Mouse (Mus musculus) midbrain, embryonic 16.5 days (tissue): ENCODE results near the gene Eif2b4. TPM values are rescaled to one million over a fixed set of nuclear protein-coding genes. Genes with fewer than 3 reads are reported as not detected.
A peak's percentile ranks its signal among the peaks of the same experiment; 100 is the strongest.

Experiments
- ATAC-seq: fragments of 200-750 bp; cut with Nextera tagmentation; 2 replicates; pipeline ENCODE4 v1.8.0; 2017; ENCODE audit warnings: moderate TSS enrichment
- H3K27ac ChIP-seq: fragments of 300-500 bp; sonication (generic); 2 replicates; pipeline ENCODE4 v1.5.1; 2014; ENCODE audit warnings: mild to moderate bottlenecking, low read length, mixed read lengths
- H3K27me3 ChIP-seq: fragments of 300-500 bp; sonication (generic); 2 replicates; pipeline ENCODE4 v1.6.1; 2014; ENCODE audit warnings: low read depth, low read length, mixed read lengths; ENCODE audit not compliant: control insufficient read depth, insufficient read depth
- H3K36me3 ChIP-seq: fragments of 300-500 bp; sonication (generic); 2 replicates; pipeline ENCODE4 v1.6.1; 2014; ENCODE audit warnings: mild to moderate bottlenecking, low read length, moderate library complexity, mixed read lengths; ENCODE audit not compliant: control insufficient read depth, insufficient read depth
- H3K4me1 ChIP-seq: fragments of 300-500 bp; sonication (generic); 2 replicates; pipeline ENCODE4 v1.6.1; 2014; ENCODE audit warnings: mild to moderate bottlenecking, low read length, mixed read lengths; ENCODE audit not compliant: control insufficient read depth, insufficient read depth
- H3K4me2 ChIP-seq: fragments of 300-500 bp; sonication (generic); 2 replicates; pipeline ENCODE4 v1.6.1; 2014; ENCODE audit warnings: mild to moderate bottlenecking, low read length, mixed read lengths
- H3K4me3 ChIP-seq: fragments of 300-500 bp; sonication (generic); 2 replicates; pipeline ENCODE4 v1.5.1; 2014; ENCODE audit warnings: low read depth, mild to moderate bottlenecking, low read length, moderate library complexity, mixed read lengths
- H3K9ac ChIP-seq: fragments of 300-500 bp; sonication (generic); 2 replicates; pipeline ENCODE4 v1.6.1; 2014; ENCODE audit warnings: low read depth, low read length, mixed read lengths
- H3K9me3 ChIP-seq: fragments of 300-500 bp; sonication (generic); replicated peaks from 2 replicates; pipeline ENCODE4 v1.6.1; 2014; ENCODE audit warnings: mild to moderate bottlenecking, low read length, mixed read lengths; ENCODE audit not compliant: control insufficient read depth, poor library complexity, severe bottlenecking
- WGBS: fragments of 180-500 bp; shearing (Covaris S2); extraction: QIAGEN DNeasy Blood & Tissue Kit; methylation state at CpG from one replicate; pipeline ENCODE4 v1.1.7; 2014; 5-methylcytosine and 5-hydroxymethylcytosine counted together
- polyA plus RNA-seq: library from polyadenylated mRNA; unstranded; fragments of >200 nt; fragmentation: Nextera tagmentation; extraction: Ambion mirVana; gene quantifications from 2 replicates; pipeline ENCODE4 v1.2.1, GENCODE M21; 2015

Eif2b4 gene
- polyA plus RNA-seq = 81.5 and 93.8 TPM in 2 replicates

- Histone ChIP-seq H3K36me3 (peaks cover 51% of the 10 kb centered on the region), H3K4me1 (peaks cover 20% of the 10 kb centered on the region), H3K27ac (peak within 1 kb of the TSS; percentile 85), H3K4me2 (peak within 1 kb of the TSS; percentile 96), H3K27me3 (no peaks in the 10 kb centered on the region), H3K4me3 (peak within 1 kb of the TSS; percentile 77), H3K9me3 (no peaks in the 10 kb centered on the region), H3K9ac (peak within 1 kb of the TSS; percentile 91)
- under 1% methylated on average over 48 of the region's 48 CpGs for WGBS
- peak; percentile 97 for ATAC-seq
These were observed at the start of gene Eif2b4, which contains the start of gene Snx17 for GRCm38 (mm10) chr5:31192939-31193630. Gene Eif2b4 (minus strand): TSS chr5:31193430. Gene Snx17 (plus strand): TSS chr5:31193227.

DNA sequence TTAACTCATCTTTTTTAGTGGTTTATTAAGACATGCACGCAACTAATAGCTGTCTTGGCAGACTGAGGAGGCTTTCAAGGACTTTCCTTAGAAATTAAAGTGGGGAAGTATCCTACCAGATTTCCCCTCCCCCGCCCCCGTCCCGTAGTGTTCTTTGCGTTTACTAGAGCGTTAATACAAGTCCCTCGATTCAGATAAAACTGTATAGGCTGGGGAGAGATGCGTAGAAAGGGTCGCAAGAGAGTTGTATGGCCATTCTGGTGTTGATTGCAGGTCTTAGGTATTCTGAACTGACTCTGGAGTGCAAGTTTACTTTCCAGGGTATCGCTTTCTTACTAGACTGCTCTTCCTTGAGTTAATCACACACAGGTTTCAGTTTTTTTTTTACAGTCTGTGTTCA is 49.0 kb upstream of the Eif2b4 start:
- Histone ChIP-seq H3K4me1 (peaks cover 8% of the 10 kb centered on the region), H3K27me3 (no peaks in the 10 kb centered on the region), H3K4me2 (peak overlapping the region; percentile 80), H3K4me3 (peak overlapping the region; percentile 92), H3K9ac (peak overlapping the region; percentile 93), H3K36me3 (peaks cover 27% of the 10 kb centered on the region), H3K27ac (no peak overlapping the region), H3K9me3 (no peaks in the 10 kb centered on the region)
- ATAC-seq = no peak
- WGBS = 19% methylated on average over 10 of the region's 10 CpGs

DNA sequence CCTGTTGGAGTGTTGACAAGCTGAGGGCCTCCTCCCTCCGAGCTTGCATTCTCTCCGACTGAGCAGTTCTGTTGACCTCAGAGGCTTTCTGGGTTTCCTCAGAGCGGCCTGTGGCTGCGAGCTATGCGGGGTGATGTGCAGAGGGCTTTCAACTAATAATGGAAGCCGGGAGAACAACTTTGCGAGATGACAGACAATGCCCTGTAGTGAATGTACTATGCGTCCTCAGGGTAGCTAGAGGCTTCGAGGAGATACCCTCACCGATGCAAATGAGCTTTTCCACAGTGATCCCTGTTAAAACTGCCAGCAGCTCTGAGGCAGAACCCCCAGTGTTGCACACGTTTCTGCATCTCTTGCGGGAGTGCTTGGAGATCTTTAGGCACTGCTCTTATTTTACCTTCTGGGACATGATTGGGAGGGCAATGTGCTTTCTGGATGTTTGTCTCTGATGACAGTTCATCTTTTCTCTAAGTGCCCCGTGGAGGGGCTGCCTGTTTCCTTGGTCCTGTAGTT is 48.3 kb upstream of the Eif2b4 start:
- peak overlapping the region; percentile 97 for H3K27ac ChIP-seq
- H3K36me3 ChIP-seq = peaks cover 27% of the 10 kb centered on the region
- peak overlapping the region; percentile 92 for H3K4me3 ChIP-seq
- no peaks in the 10 kb centered on the region; the same call in 1 of the 2 replicates for H3K9me3 ChIP-seq
- no peaks in the 10 kb centered on the region for H3K27me3 ChIP-seq
- H3K4me2 ChIP-seq = peak overlapping the region; percentile 80
- under 1% methylated on average over 13 of the region's 13 CpGs for WGBS
- H3K4me1 ChIP-seq = peaks cover 8% of the 10 kb centered on the region
- peak overlapping the region; percentile 93 for H3K9ac ChIP-seq
- ATAC-seq = no peak; the same call in 1 of the 2 replicates

DNA sequence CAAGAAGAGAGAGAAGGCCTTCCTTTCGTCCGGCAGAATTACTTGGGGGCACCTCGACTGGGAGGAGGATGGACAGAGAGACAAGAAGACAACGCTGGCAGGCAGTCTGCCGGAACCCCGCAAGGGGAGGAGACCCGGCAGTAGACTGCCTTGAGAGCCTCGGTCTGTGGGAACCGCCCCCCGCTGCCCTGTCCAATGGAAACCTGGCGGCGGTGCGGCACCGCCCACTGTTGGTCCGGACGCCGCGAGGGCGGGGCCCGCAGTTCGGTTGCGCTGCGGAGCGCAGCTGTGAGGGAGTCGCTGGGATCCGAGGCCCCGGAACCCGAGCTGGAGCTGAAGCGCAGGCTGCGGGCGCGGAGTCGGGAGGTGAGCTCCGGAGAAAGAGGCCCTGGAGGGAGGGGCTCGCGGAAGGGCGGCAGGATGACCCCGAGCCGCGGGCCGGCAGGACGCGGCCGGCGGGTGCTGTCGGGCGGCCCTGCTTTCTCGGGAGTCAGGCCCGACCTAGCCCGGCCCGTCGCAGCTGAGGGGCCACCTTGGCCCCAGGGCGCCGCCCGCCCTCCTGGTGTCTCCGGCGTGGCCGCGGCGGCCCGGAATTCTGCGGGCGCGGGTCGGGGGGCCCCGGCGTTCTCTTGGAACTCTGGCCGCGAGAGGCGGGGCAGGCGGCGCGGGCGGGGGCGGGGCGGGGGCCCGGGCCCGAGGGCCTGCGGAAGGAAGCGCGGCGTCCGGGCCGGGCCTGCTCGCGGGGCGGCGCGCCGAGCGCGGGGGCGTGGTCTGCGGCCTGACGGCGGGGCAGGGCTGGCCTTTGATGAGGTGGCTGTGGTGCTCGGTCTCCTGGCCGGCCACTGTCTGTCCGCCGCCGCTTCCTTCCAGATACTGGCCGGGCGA is 47.6 kb upstream of the Eif2b4 start, which contains the start of the genes Nrbp1 and Gm9970:
Gene Nrbp1 (plus strand): TSS at position 228 of the 885 bp plus-strand sequence.
Gene Gm9970 (minus strand): TSS at position 596 of the 885 bp plus-strand sequence.
- peak within 1 kb of the TSS; percentile 93 for H3K9ac ChIP-seq
- WGBS = 0% methylated on average over 66 of the region's 103 CpGs
- H3K4me3 ChIP-seq = peak within 1 kb of the TSS; percentile 92
- H3K27me3 ChIP-seq = no peaks in the 10 kb centered on the region
- peaks cover 8% of the 10 kb centered on the region for H3K4me1 ChIP-seq
- ATAC-seq = peak; percentile 99
- peak within 1 kb of the TSS; percentile 97 for H3K27ac ChIP-seq
- H3K4me2 ChIP-seq = peak within 1 kb of the TSS; percentile 80
- no peaks in the 10 kb centered on the region; the same call in 1 of the 2 replicates for H3K9me3 ChIP-seq
- H3K36me3 ChIP-seq = peaks cover 21% of the 10 kb centered on the region

DNA sequence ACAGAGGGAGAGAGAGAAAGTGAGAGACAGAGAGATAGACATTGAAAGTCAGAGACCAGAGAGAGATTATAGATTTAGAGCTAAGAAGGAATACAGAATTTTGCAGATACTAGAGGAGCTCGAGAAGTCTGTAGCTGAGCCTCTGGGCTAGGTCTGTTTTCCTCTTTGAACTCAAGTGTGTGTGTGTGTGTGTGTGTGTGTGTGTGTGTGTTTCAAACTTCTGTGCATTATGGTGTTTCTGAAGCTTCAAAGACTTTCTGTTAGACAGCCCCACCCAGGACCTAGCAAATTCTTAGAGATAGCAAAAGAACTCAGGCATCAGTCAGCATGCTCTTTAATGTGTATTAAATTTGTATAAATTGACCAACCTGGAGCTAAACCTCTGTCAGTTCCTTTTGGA is 33.4 kb upstream of the Eif2b4 start:
- no peak overlapping the region for H3K4me3 ChIP-seq
- no peak overlapping the region for H3K9ac ChIP-seq
- peaks cover 8% of the 10 kb centered on the region; the same call in 1 of the 2 replicates for H3K4me1 ChIP-seq
- H3K9me3 ChIP-seq = no peaks in the 10 kb centered on the region
- no peak overlapping the region for H3K27ac ChIP-seq
- no peaks in the 10 kb centered on the region for H3K27me3 ChIP-seq
- H3K4me2 ChIP-seq = no peak overlapping the region
- no peak for ATAC-seq
- H3K36me3 ChIP-seq = no peaks in the 10 kb centered on the region
- WGBS = 70% methylated on average over 1 of the region's 1 CpGs

DNA sequence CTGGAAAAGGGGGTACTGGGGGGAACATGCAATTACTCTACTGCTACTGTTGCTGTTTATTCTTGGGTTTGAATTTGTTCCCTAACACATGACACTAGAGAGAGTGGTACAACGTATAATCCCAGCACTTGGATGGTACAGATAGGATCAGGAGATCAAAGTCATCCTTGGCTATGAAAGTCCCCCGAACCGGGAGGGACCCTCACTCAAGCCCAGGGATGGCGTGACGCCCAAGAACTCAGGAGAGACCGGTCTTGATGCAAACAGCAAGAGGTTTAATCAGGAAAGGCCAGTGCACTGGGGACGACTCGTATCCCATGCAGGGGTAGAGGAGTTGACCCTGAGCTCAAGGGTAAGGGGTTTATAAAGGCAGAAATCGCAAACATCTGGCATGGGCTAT is 29.5 kb upstream of the Eif2b4 start:
- H3K4me3 ChIP-seq = no peak overlapping the region
- WGBS = 98% methylated on average over 9 of the region's 9 CpGs
- H3K27me3 ChIP-seq = no peaks in the 10 kb centered on the region
- H3K9me3 ChIP-seq = no peaks in the 10 kb centered on the region
- no peaks in the 10 kb centered on the region for H3K36me3 ChIP-seq
- no peak overlapping the region for H3K4me2 ChIP-seq
- no peak overlapping the region for H3K9ac ChIP-seq
- ATAC-seq = no peak
- H3K4me1 ChIP-seq = peaks cover 21% of the 10 kb centered on the region
- H3K27ac ChIP-seq = no peak overlapping the region

- ATAC-seq = peak; percentile 56
- 9% methylated on average over 11 of the region's 11 CpGs for WGBS
- peak overlapping the region; percentile 78 for H3K9ac ChIP-seq
These were observed 28.2 kb upstream of the Eif2b4 start for GRCm38 (mm10) chr5:31221304-31221945.

DNA sequence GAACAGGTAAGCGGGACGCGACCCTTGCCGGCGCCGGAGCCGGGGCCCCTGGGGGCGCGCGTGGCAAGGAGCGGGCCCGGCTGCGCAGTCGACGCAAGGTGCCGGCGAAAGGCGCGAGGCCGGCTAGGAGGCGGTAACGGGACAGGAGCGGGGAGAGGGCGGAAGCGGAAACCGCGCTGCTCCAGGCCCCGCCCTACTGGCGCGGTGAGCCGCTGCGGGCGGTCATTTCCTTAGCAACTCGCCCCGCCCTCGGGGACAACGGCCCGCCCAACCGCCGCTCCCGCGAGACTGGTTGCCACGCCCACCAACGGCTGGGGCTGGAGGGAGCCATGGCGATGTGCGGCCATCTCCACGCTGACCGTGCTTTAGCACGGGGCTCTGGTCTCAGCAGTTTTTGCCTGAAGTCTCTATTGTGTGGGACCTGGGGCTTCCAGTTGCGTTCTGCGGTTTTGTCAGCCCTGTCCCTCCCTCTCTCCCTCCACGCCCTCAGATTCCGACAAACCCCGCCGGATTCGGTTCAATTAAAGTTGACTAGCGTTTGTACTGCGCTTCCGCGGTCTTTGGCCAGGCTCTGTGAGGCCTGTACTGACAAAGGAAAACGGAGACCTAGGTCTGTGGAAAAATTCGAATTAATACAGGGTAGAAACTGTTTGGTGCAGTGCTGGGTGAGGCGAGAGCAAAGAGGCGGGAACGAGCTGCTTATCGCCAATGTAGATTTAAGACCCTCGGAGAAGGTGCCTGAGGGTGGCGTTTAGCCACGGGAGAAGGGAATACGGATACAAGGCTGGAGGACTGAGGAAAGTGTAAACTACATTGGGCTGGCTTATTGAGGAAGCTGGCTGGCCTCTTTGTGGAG is 27.4 kb upstream of the Eif2b4 start, which contains the start of gene Ppm1g:
Gene Ppm1g (minus strand): TSS at position 240 of the 856 bp plus-strand sequence.
- peak within 1 kb of the TSS; percentile 57 for H3K4me2 ChIP-seq
- under 1% methylated on average over 67 of the region's 70 CpGs for WGBS
- no peaks in the 10 kb centered on the region for H3K36me3 ChIP-seq
- peak; percentile 93 for ATAC-seq
- H3K4me3 ChIP-seq = peak within 1 kb of the TSS; percentile 99
- peaks cover 23% of the 10 kb centered on the region for H3K4me1 ChIP-seq
- no peaks in the 10 kb centered on the region for H3K27me3 ChIP-seq
- no peaks in the 10 kb centered on the region for H3K9me3 ChIP-seq
- peak within 1 kb of the TSS; percentile 93 for H3K27ac ChIP-seq
- H3K9ac ChIP-seq = peak within 1 kb of the TSS; percentile 94

More at GRCm38 (mm10) chr5:31221304-31221945, 28.2 kb upstream of the Eif2b4 start:
- Histone ChIP-seq H3K36me3 (no peaks in the 10 kb centered on the region), H3K27me3 (no peaks in the 10 kb centered on the region), H3K4me1 (peaks cover 23% of the 10 kb centered on the region), H3K4me2 (peak overlapping the region; percentile 57), H3K27ac (peak overlapping the region; percentile 93), H3K4me3 (peak overlapping the region; percentile 99), H3K9me3 (no peaks in the 10 kb centered on the region)
